ENCODE assay signal across 22 mouse cellular contexts in genomic region chr2:25432326-25433098, GRCm38 (mm10). TPM values are rescaled to one million over a fixed set of nuclear protein-coding genes. Genes with fewer than 3 reads are reported as not detected.
A peak's percentile ranks its signal among the peaks of the same experiment; 100 is the strongest.
DNase-seq lines count a peak whose midpoint lies in the region; ATAC-seq and TF ChIP-seq lines count a peak whose summit lies in the region.
"Had no signal": no experiment of that assay in that cellular context is flagged by ENCODE, and none has a peak within 500 bp of the region (broad histone marks: within the 10 kb centered on the region; RNA-seq: fewer than 3 reads in every experiment).

No protein-coding gene starts in this region.

- H3K36me3 ChIP-seq in liver, embryonic 12.5 days = peaks cover 5% of the 10 kb centered on the region; the same call in 1 of the 2 replicates
- no peaks in the 10 kb centered on the region; the same call in none of the 2 replicates for H3K36me3 ChIP-seq in forebrain, embryonic 16.5 days (ENCODE audit: control insufficient read depth, insufficient read depth)
- H3K36me3 ChIP-seq: heart, embryonic 12.5 days had no signal

- 45% methylated on average over 11 of the region's 11 CpGs for WGBS in liver, embryonic 12.5 days (ENCODE audit: insufficient replicate concordance)
- WGBS in forebrain, embryonic 16.5 days = 83% methylated on average over 11 of the region's 11 CpGs

- intact Hi-C loops in gastrocnemius, adult 2 months (cut with DNase I) = no loop called here
- intact Hi-C loops in gastrocnemius, postnatal 14 days (cut with DNase I; ENCODE audit: low total_unique reads) = no loop called here

- peaks cover 34% of the 10 kb centered on the region for H3K27me3 ChIP-seq in liver, embryonic 12.5 days (replicated peaks)
- no peaks in the 10 kb centered on the region for H3K27me3 ChIP-seq in forebrain, embryonic 16.5 days (replicated peaks; ENCODE audit: control insufficient read depth, insufficient read depth, low read length)
- H3K27me3 ChIP-seq: hindbrain, embryonic 15.5 days had no signal

- no peak overlapping the region for H3K4me2 ChIP-seq in liver, embryonic 12.5 days
- no peak overlapping the region for H3K4me2 ChIP-seq in forebrain, embryonic 16.5 days (ENCODE audit: low read length)
- H3K4me2 ChIP-seq: embryonic facial prominence, embryonic 12.5 days; forebrain, embryonic 13.5 days; heart, embryonic 12.5 days; hindbrain, embryonic 15.5 days had no signal

- no peak for TF ChIP-seq CTCF in gastrocnemius, adult 2 months (IDR thresholded peaks at IDR 0.05)

- H3K4me3 ChIP-seq in gastrocnemius, adult 2 months = no peak overlapping the region
- H3K4me3 ChIP-seq in liver, embryonic 12.5 days = no peak overlapping the region
- H3K4me3 ChIP-seq in forebrain, embryonic 16.5 days (replicated peaks; ENCODE audit: low read length) = no peak overlapping the region
- H3K4me3 ChIP-seq: embryonic facial prominence, embryonic 12.5 days; forebrain, embryonic 13.5 days; heart, adult 2 months; heart, embryonic 12.5 days; hindbrain, embryonic 10.5 days; hindbrain, embryonic 15.5 days had no signal

- no peak overlapping the region for H3K27ac ChIP-seq in gastrocnemius, adult 2 months
- no peak overlapping the region for H3K27ac ChIP-seq in liver, embryonic 12.5 days
- H3K27ac ChIP-seq in forebrain, embryonic 16.5 days (ENCODE audit: low read length) = no peak overlapping the region
- H3K27ac ChIP-seq: embryonic facial prominence, embryonic 12.5 days; forebrain, embryonic 13.5 days; heart, adult 2 months; hindbrain, embryonic 10.5 days; hindbrain, embryonic 15.5 days had no signal

- peaks cover 35% of the 10 kb centered on the region for H3K4me1 ChIP-seq in liver, embryonic 12.5 days
- H3K4me1 ChIP-seq in forebrain, embryonic 16.5 days (replicated peaks; ENCODE audit: control insufficient read depth, insufficient read depth, low read length) = peaks cover 25% of the 10 kb centered on the region

- peak; percentile 63 for DNase-seq in cerebellum, adult 9-10 months
- no peak for DNase-seq in cerebellum, adult 18-20 months
- peak; percentile 18 for DNase-seq in gastrocnemius, adult 2 months
- no peak for DNase-seq in gastrocnemius, postnatal 14 days
- DNase-seq in liver = peak; percentile 5
- DNase-seq: adrenal gland, adult 2 months; adrenal gland, postnatal 25 days; embryo, embryonic 11 days; heart, adult 2 months; kidney, adult 9 months had no signal

- H3K9me3 ChIP-seq in liver, embryonic 12.5 days (replicated peaks) = no peaks in the 10 kb centered on the region
- H3K9me3 ChIP-seq in forebrain, embryonic 16.5 days (ENCODE audit: control insufficient read depth, low read length) = no peaks in the 10 kb centered on the region
- H3K9me3 ChIP-seq: embryonic facial prominence, embryonic 12.5 days; forebrain, embryonic 13.5 days; heart, embryonic 12.5 days; hindbrain, embryonic 10.5 days; hindbrain, embryonic 15.5 days had no signal

- no peak overlapping the region for H3K9ac ChIP-seq in liver, embryonic 12.5 days
- H3K9ac ChIP-seq in forebrain, embryonic 16.5 days (replicated peaks; ENCODE audit: low read depth, low read length) = no peak overlapping the region
- H3K9ac ChIP-seq: embryonic facial prominence, embryonic 12.5 days; forebrain, embryonic 13.5 days; heart, embryonic 12.5 days; hindbrain, embryonic 15.5 days had no signal

- ATAC-seq in liver, embryonic 12.5 days = no peak
- peak; percentile 53 for ATAC-seq in megakaryocyte-erythroid progenitor cell, adult 5-6 weeks (replicated peaks; ENCODE audit: low FRiP score, low TSS enrichment, poor library complexity, severe bottlenecking)
- no peak for ATAC-seq in forebrain, embryonic 16.5 days
- ATAC-seq: forebrain, embryonic 13.5 days; inflammation-experienced regulatory T-cells, adult 6 months; intestine, postnatal 0 days had no signal

RNA-seq across cellular contexts. Expression of gene Abca2, which starts 4.0 kb away (rescaled TPM):
- 10 to 100 TPM; 15.1 to 15.3 TPM for total RNA-seq in gastrocnemius, adult 2 months (2021)
- 10 to 100 TPM in 1 of 2 experiments, 1 to 10 TPM in 1; 9.2 to 11.6 TPM for total RNA-seq in gastrocnemius, postnatal 14 days (2021)
- 2.8 and 3.1 TPM in 2 replicates for polyA plus RNA-seq in liver, embryonic 12.5 days (2016; fragmentation: Nextera tagmentation; extraction: Ambion mirVana)
- total RNA-seq in megakaryocyte-erythroid progenitor cell, adult 5-6 weeks (2014; fragmentation: Nextera tagmentation) = 34.7 and 38.3 TPM in 2 replicates
- total RNA-seq in megakaryocyte-erythroid progenitor cell, adult 5-6 weeks (2017) = 10.8 and 13.1 TPM in 2 replicates
- 12.2 and 14.9 TPM in 2 replicates for polyA plus RNA-seq in forebrain, embryonic 16.5 days (2015; fragmentation: Nextera tagmentation; extraction: Ambion mirVana)

RNA-seq across cellular contexts. Expression of gene Fut7, which starts 9.4 kb away (rescaled TPM):
- total RNA-seq in gastrocnemius, adult 2 months (2021) = not detected
- not detected for total RNA-seq in gastrocnemius, postnatal 14 days (2021)
- polyA plus RNA-seq in liver, embryonic 12.5 days (2016; fragmentation: Nextera tagmentation; extraction: Ambion mirVana) = 0.31 and 0.54 TPM in 2 replicates
- total RNA-seq in megakaryocyte-erythroid progenitor cell, adult 5-6 weeks (2014; fragmentation: Nextera tagmentation) = 3.4 and 6.3 TPM in 2 replicates
- total RNA-seq in megakaryocyte-erythroid progenitor cell, adult 5-6 weeks (2017) = 4.5 and 4.9 TPM in 2 replicates
- polyA plus RNA-seq in forebrain, embryonic 16.5 days (2015; fragmentation: Nextera tagmentation; extraction: Ambion mirVana) = 0.31 TPM in 1 of 2 replicates, not detected in the other
- total RNA-seq: adrenal gland, postnatal 25 days; ES-E14; gastrocnemius, adult 8-10 months had no signal
- polyA plus RNA-seq: embryonic facial prominence, embryonic 12.5 days; heart, embryonic 12.5 days; hindbrain, embryonic 10.5 days had no signal

RNA-seq across cellular contexts. Expression of gene Clic3, which starts 24.1 kb away (rescaled TPM):
- 1 to 10 TPM in 1 of 2 experiments, under 1 TPM in 1; 0.31 to 1.1 TPM for total RNA-seq in gastrocnemius, adult 2 months (2021)
- total RNA-seq in gastrocnemius, postnatal 14 days (2021) = not detected
- polyA plus RNA-seq in liver, embryonic 12.5 days (2016; fragmentation: Nextera tagmentation; extraction: Ambion mirVana) = 0.45 and 0.68 TPM in 2 replicates
- total RNA-seq in megakaryocyte-erythroid progenitor cell, adult 5-6 weeks (2014; fragmentation: Nextera tagmentation) = not detected in 2 replicates
- total RNA-seq in megakaryocyte-erythroid progenitor cell, adult 5-6 weeks (2017) = not detected in 2 replicates
- polyA plus RNA-seq in forebrain, embryonic 16.5 days (2015; fragmentation: Nextera tagmentation; extraction: Ambion mirVana) = 2.4 and 4.6 TPM in 2 replicates
- total RNA-seq: adrenal gland, postnatal 25 days had no signal

RNA-seq across cellular contexts. Expression of gene Paxx, which starts 28.4 kb away (rescaled TPM):
- 10 to 100 TPM; 13.6 to 14.4 TPM for total RNA-seq in gastrocnemius, adult 2 months (2021)
- 10 to 100 TPM; 15.7 to 18.9 TPM for total RNA-seq in gastrocnemius, postnatal 14 days (2021)
- polyA plus RNA-seq in liver, embryonic 12.5 days (2016; fragmentation: Nextera tagmentation; extraction: Ambion mirVana) = 9.1 and 11.4 TPM in 2 replicates
- total RNA-seq in megakaryocyte-erythroid progenitor cell, adult 5-6 weeks (2014; fragmentation: Nextera tagmentation) = 34.5 and 36.3 TPM in 2 replicates
- total RNA-seq in megakaryocyte-erythroid progenitor cell, adult 5-6 weeks (2017) = 17.9 and 25.9 TPM in 2 replicates
- polyA plus RNA-seq in forebrain, embryonic 16.5 days (2015; fragmentation: Nextera tagmentation; extraction: Ambion mirVana) = 89.2 and 108 TPM in 2 replicates

RNA-seq across cellular contexts. Expression of gene Npdc1, which starts 33.4 kb away (rescaled TPM):
- total RNA-seq in gastrocnemius, adult 2 months (2021) = 10 to 100 TPM; 14.9 to 16.9 TPM
- total RNA-seq in gastrocnemius, postnatal 14 days (2021) = 10 to 100 TPM; 24.0 to 28.1 TPM
- polyA plus RNA-seq in liver, embryonic 12.5 days (2016; fragmentation: Nextera tagmentation; extraction: Ambion mirVana) = 5.3 and 5.6 TPM in 2 replicates
- total RNA-seq in megakaryocyte-erythroid progenitor cell, adult 5-6 weeks (2014; fragmentation: Nextera tagmentation) = not detected in 2 replicates
- not detected in 2 replicates for total RNA-seq in megakaryocyte-erythroid progenitor cell, adult 5-6 weeks (2017)
- polyA plus RNA-seq in forebrain, embryonic 16.5 days (2015; fragmentation: Nextera tagmentation; extraction: Ambion mirVana) = 384 and 515 TPM in 2 replicates

Comparison
In these comparisons a context has a peak if more than half of its experiments do, and no peak if none do; other contexts are left out.
1. DNase-seq: peak in cerebellum, adult 9-10 months (single experiment), gastrocnemius, adult 2 months (single experiment) and liver (single experiment); none in cerebellum, adult 18-20 months (0 of 2) and gastrocnemius, postnatal 14 days (single experiment).
2. RNA of gene Fut7, which starts 9.4 kb away (total RNA-seq): 3.4 to 6.3 TPM in megakaryocyte-erythroid progenitor cell, adult 5-6 weeks; not detected in gastrocnemius, adult 2 months and not detected in gastrocnemius, postnatal 14 days; every median in the first group is over 4 times any median in the second.